Mouse (Mus musculus) CD4-positive, CD25-positive, alpha-beta regulatory T cell, adult 4 months (primary cell): ENCODE results near the gene Mybph. TPM values are rescaled to one million over a fixed set of nuclear protein-coding genes. Genes with fewer than 3 reads are reported as not detected.

Source experiments
- ATAC-seq: one replicate; pipeline ENCODE4 v1.8.0; 2017
- polyA plus RNA-seq, 2 experiments: library from polyadenylated mRNA; unstranded; fragments of 100-300 nt; shearing (Covaris generic); gene quantifications; one replicate each; pipeline ENCODE4 v1.2.1; 2017

The Mybph gene
- not detected for polyA plus RNA-seq

DNA sequence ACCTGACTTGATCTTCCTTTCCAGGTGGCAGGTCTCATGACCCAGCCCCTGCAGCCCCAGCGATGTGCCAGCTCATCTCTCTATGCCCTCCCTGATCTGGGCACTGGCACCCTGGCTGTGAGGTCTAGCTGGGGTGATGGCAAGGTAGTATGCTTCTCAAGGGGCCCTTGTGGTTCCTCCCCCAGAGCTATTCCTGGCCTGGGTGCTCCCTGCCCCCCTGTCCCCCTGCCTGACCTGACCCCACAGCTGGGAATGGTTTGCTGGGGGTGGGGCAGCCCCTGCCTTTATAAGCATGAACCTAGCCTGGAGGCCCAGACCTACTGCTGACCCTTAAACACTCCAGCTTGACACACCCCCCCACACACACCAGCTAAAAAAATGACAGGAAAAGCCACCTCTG lies at the start of gene Mybph:
TSS of gene Mybph (plus strand) at position 323 of the 400 bp plus-strand sequence.
- ATAC-seq, result no peak

DNA sequence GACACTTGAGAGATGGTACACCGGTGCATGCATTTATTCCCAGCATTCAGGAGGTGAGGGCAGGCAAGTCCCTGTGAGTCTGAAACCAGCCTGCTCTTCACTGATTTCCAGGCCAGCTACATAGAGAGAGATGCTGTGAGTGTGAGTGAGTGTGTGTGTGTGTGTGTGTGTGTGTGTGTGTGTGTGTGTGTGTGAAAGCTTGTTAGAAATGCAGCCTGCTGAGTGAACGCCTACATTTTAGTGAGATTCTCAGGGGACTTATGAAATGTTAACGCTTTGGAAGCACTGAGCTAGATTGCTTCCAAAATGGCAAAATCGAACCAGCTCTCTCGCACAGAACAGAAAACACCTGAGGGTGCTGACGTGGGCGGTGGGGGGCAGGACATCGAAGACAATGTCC lies 47.2 kb upstream of the Mybph start:
- no peak for ATAC-seq

DNA sequence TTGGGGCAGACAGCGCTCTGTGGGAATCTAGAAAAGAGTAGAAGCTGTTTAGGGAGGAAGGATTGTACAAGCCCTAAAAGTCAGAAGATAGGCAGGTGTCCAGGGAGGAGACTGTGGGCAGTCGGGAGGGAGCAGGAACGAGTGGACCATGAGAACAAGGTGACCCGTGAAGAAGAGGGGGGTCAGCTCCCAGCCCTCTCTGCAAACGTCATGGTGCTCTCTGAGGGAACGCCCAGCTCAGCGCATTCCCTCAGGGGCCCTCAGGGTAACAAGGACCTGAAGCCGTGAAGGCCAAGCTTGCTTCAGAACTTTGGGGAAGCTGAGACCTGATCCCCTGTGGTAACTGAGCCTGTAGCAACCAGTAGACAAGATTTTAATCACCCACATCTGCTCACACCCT lies 43.2 kb upstream of the Mybph start:
- ATAC-seq, result no peak

DNA sequence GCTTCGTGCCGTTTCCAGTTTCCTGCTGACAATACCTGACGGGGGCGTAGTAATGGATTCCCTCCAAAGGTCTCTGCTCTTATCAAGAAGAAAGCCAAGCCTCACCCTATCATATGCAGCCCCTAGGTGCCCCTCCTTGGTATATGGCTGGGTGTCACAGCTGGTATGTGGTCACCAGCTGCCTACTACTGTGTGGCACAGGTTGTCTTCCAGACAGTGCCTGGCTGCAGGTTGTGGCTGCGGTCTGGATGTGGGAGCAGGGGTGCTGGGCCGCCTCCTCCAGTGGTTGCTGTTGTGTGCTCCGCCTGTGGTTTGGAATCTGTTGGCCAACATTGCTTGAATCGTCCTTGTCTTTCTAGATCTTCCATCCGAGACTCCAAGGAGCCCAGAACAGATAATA lies 42.5 kb upstream of the Mybph start:
- ATAC-seq, result no peak

DNA sequence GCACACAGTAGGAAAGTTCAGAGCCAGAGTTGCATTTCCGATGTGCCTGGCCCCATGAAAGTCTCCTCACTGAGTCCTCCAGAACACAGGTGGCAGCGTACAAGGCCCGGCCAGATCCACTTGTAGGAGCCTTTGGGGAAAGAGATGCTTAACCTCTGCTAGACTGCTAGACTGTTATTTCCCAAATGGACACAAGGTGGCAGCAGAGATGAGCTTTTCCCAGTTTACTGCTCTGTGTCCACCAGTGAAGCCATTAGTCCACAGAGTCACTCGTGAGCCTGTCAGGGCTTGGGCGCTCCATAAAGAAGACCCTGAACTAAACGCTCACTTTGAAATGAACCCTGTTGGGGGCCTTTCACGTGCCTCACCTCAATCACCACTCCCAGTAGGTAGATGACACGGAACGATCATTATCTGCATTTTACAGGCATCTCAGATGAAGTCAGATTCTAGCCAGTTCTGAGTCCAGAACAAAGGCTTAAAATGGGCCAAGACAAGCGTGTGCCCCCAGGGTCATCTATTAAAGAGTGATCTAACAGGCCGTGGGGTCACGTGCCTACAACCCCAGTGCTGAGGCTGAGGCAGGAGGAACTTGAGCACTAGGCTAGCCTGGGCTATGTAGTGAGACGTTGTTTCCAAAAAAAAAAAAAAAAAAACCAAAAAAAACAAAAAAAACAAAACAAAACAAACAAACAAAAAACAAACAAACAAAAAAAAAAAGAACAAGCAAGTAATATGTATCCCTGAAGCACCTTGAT lies 41.4 kb upstream of the Mybph start:
- no peak for ATAC-seq

DNA sequence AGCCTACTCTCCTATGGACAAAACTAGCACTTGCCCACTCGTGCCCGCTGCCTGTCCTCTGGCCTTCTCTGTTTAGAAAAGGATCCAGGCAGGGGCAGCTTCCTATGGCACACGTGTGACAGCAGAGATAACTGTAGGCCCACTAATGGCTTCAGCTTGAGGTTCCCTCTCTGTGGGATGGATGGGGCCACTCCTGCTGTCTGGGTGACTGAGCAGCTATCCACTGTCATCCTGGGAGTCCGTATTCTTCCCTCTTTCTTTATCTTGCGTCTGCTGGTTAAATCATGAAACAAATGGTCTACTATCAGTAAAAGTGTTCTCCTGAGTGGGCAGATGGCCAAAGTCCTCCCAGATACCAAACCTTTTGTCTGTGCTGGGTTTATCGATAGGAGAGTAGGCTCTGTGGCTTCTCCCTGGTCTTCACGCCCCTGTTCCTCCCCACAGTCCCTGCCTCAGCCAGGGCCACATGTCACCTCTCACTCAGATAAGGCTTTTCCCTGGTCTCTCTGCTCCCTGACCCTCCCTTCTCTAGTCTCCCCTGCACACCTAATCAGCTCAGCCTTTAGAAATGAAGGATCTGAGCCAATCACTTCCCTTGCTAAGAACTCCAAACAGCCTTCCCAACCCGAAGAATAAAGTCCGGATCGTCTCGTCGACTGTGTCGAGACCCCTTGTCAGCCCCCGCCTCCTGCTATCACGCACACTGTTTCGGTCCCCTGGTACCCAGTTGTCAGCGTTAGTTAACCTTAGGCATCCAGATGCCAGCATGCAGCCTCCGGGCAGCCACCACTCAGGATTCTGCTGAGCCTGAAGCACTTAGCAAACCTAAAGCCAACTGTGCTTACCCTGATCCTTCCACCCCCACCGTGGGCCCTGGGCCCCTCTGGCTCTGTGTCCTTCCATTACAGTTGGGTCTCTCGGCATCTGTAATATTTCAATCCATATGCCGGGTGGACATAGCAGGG lies 40.3 kb upstream of the Mybph start:
- no peak for ATAC-seq

DNA sequence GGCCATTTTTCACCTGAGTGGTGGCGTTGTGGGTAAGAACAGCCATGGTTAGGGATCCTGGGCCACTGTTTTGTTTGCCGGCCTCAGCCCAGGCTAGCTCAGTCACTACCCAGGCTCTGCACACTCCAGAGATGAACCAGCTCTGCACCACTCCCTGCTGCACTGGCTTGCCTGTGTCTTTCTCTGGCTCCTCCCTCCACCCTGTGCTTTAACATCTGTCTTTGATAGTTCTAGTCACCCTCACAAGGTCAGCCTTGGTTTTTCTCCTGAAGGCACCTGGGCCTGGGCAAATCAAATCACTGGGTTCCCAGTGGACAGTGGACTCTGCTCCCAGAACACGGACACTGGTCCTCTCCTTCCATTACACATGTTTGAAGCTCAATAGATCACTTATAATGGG lies 39.1 kb upstream of the Mybph start:
- ATAC-seq, result no peak

DNA sequence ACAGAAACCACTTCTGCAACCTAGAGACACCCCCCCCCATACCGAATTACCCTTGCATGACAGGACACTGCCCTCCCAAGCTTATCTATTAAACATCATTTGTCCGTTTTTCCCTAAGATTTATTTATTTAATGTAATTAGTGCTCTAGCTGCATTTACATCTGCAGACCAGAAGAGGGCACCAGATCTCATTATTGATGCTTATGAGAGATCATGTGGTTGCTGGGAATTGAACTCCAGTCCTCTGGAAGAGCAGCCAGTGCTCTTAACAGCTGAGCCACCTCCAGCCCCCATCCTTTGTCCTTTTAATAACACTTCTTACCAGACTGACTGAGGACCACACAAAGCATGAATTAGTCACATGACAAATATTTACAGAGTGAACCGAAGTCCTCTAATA lies 38.6 kb upstream of the Mybph start:
- ATAC-seq, result no peak

DNA sequence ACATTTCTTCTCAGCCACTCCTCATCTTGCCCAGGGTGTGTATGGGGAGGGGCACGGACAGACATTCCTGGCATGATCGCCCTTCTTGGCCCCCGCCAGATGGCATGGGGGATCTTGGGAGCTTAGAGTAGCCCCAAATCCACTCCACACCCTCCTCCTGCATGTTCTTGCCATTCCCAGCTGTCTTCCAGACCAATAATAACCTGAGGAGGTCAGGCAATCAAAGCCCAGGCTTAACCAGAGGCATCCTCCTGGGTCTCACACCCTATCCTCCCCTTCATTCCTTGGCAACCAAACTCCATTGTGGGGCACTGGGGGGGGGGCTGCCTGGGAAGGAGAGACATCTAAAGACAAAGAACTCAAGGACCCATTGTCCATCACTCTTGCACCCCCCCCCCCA lies 32.8 kb upstream of the Mybph start:
- ATAC-seq, result no peak

DNA sequence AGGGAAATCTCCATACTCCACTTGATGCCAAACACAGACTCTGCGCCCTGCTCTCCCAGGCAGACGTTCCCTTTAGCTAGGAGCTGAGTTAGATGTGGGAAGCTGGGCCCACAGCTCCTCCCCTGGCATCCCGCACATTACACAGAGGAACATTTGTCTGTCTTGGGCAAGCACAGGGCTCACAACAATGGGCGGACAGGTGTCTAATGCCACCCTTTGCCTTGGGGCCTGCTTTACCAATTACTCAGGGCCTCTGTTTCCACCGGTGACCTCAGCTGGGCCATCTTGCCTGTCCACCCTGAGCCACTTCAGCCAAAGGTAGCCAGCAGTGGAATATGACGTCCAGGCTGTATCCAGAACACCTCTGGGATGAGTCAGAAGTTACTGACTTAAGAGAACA lies 31.8 kb upstream of the Mybph start:
- no peak for ATAC-seq

DNA sequence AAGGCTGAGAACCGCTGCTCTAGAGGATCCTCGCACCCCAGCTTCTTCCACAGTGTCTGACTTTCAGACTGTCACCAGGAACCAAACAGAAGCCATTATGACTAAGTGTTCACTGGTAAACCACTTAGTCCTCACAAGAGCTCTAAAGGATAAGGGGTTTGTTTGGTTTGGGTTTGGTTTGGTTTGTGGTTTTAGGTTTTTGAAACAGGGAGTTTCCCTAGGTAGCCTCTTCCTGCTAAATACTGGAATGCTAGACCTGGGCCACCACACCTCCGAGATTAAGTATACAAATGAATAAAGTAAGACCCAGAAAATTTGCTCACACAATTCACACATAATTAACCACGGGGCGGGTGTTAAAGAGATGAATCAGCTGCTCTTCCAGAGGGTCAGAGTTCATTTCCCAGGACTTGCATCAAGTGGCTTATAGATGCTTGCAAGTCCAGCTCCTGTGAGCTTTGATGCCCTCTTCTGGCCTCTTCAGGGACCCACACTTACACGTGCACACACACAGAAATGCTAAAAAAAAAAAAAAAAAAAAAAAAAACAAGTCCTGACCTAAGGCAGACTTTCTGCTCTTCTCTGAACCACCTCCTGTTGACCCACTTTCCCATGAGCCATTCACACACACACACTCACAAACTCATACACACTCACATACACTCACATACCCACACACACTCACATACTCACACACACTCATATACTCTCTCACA lies 30.6 kb upstream of the Mybph start:
- no peak for ATAC-seq

DNA sequence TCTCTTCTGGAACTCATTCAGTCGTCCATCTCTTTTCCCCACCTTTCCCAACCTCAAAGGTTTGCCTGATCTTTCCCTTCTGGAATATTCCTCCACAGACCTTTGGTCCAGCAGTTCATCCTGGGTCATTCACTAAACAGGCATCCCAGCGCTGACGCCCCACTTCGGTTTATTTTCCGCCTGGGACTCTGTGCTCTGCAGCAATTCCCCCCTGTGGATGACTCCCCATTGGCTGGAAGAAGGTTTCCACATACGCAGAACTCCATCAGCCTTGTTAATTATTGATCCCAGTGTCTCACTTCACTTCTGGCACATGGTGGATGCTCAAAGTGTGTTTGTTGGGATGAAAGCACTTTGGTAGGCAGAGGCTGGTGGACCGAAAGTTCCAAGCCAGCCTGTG lies 29.8 kb upstream of the Mybph start:
- ATAC-seq, result no peak

DNA sequence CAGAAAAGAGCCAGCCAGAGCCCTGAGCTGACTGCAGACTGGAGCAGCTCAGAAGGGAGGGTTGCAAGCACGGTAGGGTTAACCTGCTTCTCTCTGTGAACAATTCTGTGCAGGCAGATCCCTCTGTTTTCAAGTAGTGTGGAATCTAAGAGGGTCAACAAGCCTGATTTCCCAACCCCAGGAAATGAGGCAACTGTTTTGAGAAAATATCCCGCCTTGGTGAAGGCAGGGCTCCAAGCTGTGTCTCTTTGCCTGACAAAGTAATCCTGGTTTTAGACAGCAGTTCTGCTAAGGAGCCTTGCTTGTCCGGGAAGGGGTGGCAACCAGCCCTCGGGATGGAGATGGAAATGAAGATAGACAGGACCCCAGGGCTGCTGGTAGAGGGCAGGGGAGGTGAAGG lies 28.8 kb upstream of the Mybph start:
- no peak for ATAC-seq

DNA sequence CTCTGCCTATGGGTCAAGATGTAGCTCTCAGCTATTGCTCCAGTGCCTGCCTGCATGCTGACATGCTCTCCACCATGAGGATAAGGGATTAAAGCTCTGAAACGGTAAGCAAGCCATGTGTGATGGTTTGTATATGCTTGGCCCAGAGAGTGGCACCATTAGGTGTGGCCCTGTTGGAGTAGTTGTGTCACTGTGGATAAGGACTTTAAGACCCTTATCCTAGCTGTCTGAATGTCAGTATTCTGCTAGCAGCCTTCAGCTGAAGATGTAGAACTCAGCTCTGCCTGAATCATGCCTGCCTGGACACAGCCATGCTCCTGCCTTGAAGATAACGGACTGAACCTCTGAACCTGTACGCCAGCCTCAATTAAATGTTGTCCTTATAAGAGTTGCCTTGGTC lies 26.7 kb upstream of the Mybph start:
- no peak for ATAC-seq

DNA sequence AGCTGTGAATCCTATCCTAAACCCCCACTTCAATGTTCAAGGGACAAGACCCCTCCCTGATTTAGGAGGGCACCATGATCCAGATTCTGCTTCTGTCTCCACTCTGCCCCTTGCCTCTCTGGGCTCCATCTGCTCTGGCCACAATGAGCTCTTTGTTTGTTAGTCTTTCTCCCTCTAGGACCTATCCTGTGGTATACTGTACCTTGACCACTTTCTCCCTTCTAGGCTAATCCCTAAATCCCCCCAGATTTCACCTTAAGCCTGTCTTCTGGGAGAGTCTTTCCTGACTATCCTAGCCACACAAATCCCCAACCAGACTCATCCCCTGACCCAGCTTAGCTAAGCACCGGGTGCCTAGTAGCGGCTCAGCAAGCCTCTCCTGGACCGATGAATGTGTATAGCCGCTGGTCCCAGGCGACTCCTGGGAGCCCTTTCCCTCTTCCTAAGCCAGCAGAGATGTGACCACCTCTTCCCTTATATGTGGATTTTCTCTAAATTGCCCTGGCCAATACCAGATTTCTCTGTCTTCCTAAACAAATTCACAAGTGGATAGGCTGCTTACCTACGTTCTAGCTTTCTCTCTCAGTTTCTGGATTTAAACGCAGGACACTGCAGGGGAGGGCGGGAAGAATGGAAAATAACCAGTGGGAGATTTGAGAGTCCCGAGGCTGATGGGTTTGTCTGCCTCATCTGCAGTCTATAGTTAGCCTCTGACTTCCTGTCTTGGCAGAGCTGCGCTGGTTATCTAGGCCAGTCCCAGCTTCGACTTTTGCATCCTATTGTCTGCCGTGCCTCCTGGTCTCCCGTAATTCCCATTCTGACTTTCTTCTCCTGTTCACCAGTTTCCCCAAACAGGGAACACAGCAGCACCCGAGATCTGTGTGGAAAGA lies 25.6 kb upstream of the Mybph start:
- ATAC-seq, result no peak

DNA sequence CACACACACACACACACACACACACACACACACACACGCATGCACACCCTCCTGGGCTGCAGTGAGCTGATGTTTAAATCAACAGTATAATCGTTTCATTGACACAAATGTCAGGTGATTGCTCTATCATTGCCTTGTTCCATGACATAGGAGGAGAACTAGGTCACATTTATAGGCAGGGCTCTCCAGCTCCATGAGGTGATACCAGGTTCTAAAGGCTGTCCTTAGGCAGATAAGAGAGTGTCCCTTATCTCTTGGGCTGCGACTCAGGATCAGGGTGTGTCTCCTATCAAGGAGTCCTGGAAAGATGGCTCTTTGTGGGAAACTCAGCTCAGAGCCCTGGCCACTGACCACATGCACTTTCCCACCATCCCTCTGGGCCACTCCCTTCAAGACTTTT lies 24.7 kb upstream of the Mybph start:
- ATAC-seq, result no peak

DNA sequence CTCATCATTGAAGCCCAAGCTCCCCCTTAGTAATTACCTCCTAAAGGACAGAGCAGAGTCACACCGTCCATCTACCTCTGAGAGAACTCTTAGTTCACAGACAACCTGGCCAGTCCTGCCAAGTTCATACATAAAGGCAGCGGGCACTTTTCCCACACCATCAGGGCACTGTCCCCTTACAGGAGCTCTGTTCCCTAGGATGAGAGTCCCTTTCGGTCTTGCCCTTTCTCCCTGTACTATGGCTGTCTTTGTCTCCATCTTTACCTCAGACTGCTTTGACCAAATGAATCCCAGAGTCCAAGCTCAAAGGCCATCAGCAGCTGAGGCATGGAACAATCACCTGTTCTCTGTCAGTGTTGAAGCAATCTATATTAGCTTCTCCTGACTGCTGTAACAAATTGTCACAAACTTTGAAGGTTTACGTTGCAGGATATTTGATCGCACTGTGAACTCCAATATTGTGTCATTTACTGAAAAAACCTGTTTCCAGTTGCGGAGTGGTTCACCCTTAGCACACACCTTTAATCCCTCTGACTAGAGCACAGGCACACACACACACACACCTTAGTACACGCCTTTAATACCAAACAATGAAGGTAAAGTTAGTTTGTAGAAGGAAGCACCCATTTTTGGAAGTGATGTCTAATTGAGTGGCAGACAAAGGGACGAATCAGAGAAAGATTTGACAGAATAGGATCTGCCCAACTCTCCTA lies 24.1 kb upstream of the Mybph start:
- no peak for ATAC-seq

DNA sequence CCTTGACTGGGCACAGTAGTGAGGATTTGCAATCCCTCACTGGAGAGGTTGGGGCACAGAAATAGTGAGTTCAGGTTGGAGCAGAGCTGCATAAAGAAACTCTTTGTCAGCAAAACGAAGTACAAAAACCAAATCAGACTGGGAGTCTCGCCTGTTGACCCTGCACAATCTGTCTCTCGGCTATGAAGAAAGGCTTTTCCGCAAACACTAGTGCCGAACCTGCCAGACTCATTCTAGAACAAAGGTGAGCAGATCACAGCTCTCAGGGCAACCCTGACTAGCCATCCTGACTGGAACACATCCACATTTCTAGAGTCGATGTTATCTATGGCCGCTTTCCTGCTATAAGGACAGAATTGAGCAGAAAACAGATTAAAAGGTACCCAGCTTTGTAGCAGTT lies 20.2 kb upstream of the Mybph start:
- ATAC-seq, result no peak

DNA sequence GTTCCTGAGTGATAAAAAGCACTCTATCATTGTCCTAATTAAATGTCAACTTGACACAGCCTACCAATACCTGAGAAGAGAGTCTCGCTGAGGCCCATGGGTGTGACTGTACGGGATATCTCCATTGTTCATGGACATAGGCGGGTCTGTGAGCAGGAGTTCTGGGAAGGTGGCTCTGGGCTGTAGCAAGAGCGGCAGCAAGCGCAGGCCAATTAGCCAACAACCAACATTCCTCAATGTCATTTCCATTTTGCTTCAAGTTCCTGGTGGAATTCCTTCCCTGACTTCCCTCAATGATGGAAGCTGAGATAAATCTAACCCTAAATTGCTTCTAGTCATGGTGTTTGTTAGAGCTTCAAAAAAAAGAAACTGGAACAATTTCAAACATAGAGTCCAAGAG lies 15.3 kb upstream of the Mybph start:
- ATAC-seq, result no peak

DNA sequence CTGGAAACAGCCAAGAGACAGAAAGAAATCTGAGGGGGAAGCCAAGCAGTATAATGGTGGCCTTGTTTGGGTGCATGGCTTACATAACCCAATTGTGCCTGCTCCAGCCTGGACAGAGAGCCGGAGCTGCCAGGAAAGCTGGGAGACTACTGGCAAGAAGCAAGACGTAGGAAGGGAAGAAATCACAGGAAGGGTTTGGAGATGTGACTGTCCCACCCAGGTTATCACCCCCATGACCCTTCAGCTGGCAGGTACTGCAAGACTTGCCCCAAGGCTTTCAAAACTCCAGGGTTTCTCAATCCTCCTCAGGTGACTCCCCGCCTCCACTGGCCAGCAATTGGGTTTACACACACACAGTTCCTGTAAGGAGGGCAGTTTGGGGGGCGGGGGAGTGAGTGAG lies 11.2 kb upstream of the Mybph start, which contains the start of gene Chil1:
TSS of gene Chil1 (plus strand) at position 152 of the 400 bp plus-strand sequence.
- no peak for ATAC-seq

DNA sequence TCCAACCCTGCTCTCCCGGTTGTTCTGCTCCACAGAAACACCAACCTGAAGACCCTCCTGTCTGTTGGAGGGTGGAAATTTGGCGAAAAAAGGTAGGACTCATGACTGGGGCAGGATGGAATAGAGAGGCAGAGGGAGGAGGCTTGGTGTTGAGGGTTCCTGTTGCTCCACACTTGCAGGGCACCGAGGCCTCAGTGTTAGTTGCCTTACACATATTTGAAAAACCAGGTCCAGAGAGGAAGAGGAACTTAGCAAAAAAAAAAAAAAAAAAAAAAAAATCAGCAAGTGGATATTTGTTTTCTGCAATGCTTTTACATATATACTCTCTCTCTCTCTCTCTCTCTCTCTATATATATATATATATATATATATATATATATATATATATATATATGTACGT lies 9.2 kb upstream of the Mybph start:
- no peak for ATAC-seq

DNA sequence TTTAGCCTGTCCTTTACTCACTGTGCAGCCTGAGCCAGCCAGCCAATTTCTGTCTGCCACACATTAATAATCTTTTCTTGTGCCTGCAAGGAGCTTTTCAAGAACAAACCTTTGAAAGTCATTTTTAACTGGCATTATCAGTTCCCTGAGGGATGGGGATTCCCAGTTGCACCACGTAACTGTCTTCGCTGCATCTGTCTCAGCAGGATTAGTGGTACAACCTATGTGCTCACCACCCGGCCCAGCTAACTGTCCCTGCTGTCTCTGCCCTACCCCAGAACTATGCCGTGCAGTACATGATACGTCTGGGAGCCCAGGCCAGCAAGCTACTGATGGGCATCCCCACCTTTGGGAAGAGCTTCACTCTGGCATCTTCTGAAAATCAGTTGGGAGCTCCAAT lies 5.0 kb upstream of the Mybph start:
- ATAC-seq, result no peak
